Mouse (Mus musculus) liver, embryonic 11.5 days (tissue): ENCODE results near the gene Ntn5. TPM values are rescaled to one million over a fixed set of nuclear protein-coding genes. Genes with fewer than 3 reads are reported as not detected.
"Not testable (repeated sequence)": the region's sequence is repeated elsewhere in the genome, so short reads cannot be mapped to it uniquely, and the experiment has no call there.

Source experiments
- ATAC-seq: fragments of 200-750 bp; cut with Nextera tagmentation; replicated peaks from 2 replicates; pipeline ENCODE4 v1.8.0; 2017; ENCODE audit warnings: moderate number of reproducible peaks, mild to moderate bottlenecking, moderate TSS enrichment, moderate library complexity; ENCODE audit not compliant: low FRiP score
- DNase-seq: peaks from one replicate; pipeline ENCODE4 v3.0.0-alpha.2; 2017; ENCODE audit warnings: low spot score
- H3K27ac ChIP-seq: fragments of 300-500 bp; sonication (generic); 2 replicates; pipeline ENCODE4 v1.5.1; 2014; ENCODE audit warnings: mild to moderate bottlenecking, low read depth, low read length, control low read depth
- H3K27me3 ChIP-seq: fragments of 300-500 bp; sonication (generic); replicated peaks from 2 replicates; pipeline ENCODE4 v1.6.1; 2014; ENCODE audit warnings: low read length, mixed read lengths; ENCODE audit not compliant: control insufficient read depth, insufficient read depth
- H3K36me3 ChIP-seq: fragments of 300-500 bp; sonication (generic); 2 replicates; pipeline ENCODE4 v1.6.1; 2014; ENCODE audit warnings: mild to moderate bottlenecking, low read length, moderate library complexity, mixed read lengths; ENCODE audit not compliant: control insufficient read depth, insufficient read depth
- H3K4me1 ChIP-seq: fragments of 300-500 bp; sonication (generic); replicated peaks from 2 replicates; pipeline ENCODE4 v1.6.1; 2014; ENCODE audit warnings: low read length, mixed read lengths; ENCODE audit not compliant: control insufficient read depth, insufficient read depth
- H3K4me2 ChIP-seq: fragments of 300-500 bp; sonication (generic); 2 replicates; pipeline ENCODE4 v1.6.1; 2014; ENCODE audit warnings: mild to moderate bottlenecking, control low read depth, moderate library complexity
- H3K4me3 ChIP-seq: fragments of 300-500 bp; sonication (generic); 2 replicates; pipeline ENCODE4 v1.5.1; 2014; ENCODE audit warnings: low read depth, low read length, control low read depth
- H3K9ac ChIP-seq: fragments of 300-500 bp; sonication (generic); 2 replicates; pipeline ENCODE4 v1.6.1; 2014; ENCODE audit warnings: low read depth, low read length, control low read depth
- H3K9me3 ChIP-seq: fragments of 300-500 bp; sonication (generic); 2 replicates; pipeline ENCODE4 v1.6.1; 2016; ENCODE audit warnings: low read length, inconsistent platforms, mixed read lengths; ENCODE audit not compliant: control insufficient read depth
- WGBS: fragments of 180-500 bp; shearing (Covaris S2); extraction: QIAGEN DNeasy Blood & Tissue Kit; methylation state at CpG from one replicate; pipeline ENCODE4 v1.1.7; 2014; 5-methylcytosine and 5-hydroxymethylcytosine counted together
- polyA plus RNA-seq: library from polyadenylated mRNA; unstranded; fragments of >200 nt; fragmentation: Nextera tagmentation; extraction: Ambion mirVana; gene quantifications from 2 replicates; pipeline ENCODE4 v1.2.1, GENCODE M21; 2014

Gene Ntn5
- polyA plus RNA-seq, 1 experiment from 2014 or later: 0.23 TPM

- Histone ChIP-seq H3K36me3 (no peaks in the 10 kb centered on the region), H3K4me1 (0 out of 2 replicates have a peak, but pooled peaks cover under 1% of the 10 kb centered on the region), H3K27ac (no peak overlapping the region), H3K4me3 (no peak overlapping the region), H3K27me3 (0 out of 2 replicates have a peak, but pooled peaks cover under 1% of the 10 kb centered on the region), H3K9me3 (no peaks in the 10 kb centered on the region), H3K9ac (no peak overlapping the region), H3K4me2 (no peak overlapping the region)
- 76% methylated on average over 8 of the region's 8 CpGs for WGBS
- DNase-seq (no peak), ATAC-seq (no peak)
Observed at GRCm38 (mm10) chr7:45649351-45649750, 34.5 kb upstream of the Ntn5 start.

GRCm38 (mm10) chr7:45650484-45650883 is 33.3 kb upstream of the Ntn5 start:
- not testable (repeated sequence) for H3K36me3 ChIP-seq, H3K4me1 ChIP-seq, ATAC-seq, H3K9ac ChIP-seq, H3K4me3 ChIP-seq, H3K4me2 ChIP-seq, DNase-seq, H3K27ac ChIP-seq, H3K27me3 ChIP-seq, H3K9me3 ChIP-seq
- WGBS: 88% methylated on average over 19 of the region's 20 CpGs

GRCm38 (mm10) chr7:45654424-45655047 is 29.3 kb upstream of the Ntn5 start:
- WGBS: 33% methylated on average over 17 of the region's 17 CpGs
- Histone ChIP-seq H3K27me3 (no peaks in the 10 kb centered on the region), H3K4me2 (peak overlapping the region; percentile 40), H3K27ac (no peak overlapping the region), H3K4me3 (0 out of 2 replicates have a peak overlapping the region, but pooled peaks have one; percentile 8), H3K4me1 (no peaks in the 10 kb centered on the region; the same call in 1 of the 2 replicates), H3K9me3 (no peaks in the 10 kb centered on the region), H3K36me3 (no peaks in the 10 kb centered on the region), H3K9ac (no peak overlapping the region)
- ATAC-seq: no peak
- DNase-seq: no peak

- H3K27ac ChIP-seq: no peak overlapping the region
- H3K9me3 ChIP-seq: no peaks in the 10 kb centered on the region
- no peak overlapping the region for H3K4me3 ChIP-seq
- no peak overlapping the region for H3K9ac ChIP-seq
- no peak overlapping the region for H3K4me2 ChIP-seq
- DNase-seq: no peak
- H3K27me3 ChIP-seq: no peaks in the 10 kb centered on the region
- H3K4me1 ChIP-seq: 0 out of 2 replicates have a peak, but pooled peaks cover 2% of the 10 kb centered on the region
- no peaks in the 10 kb centered on the region for H3K36me3 ChIP-seq
- WGBS: 60% methylated on average over 11 of the region's 11 CpGs
- ATAC-seq: no peak
Observed at GRCm38 (mm10) chr7:45660746-45661478, 22.9 kb upstream of the Ntn5 start.

- WGBS: 80% methylated on average over 6 of the region's 6 CpGs
- H3K9me3 ChIP-seq, H3K4me1 ChIP-seq, H3K36me3 ChIP-seq, H3K27ac ChIP-seq, DNase-seq, H3K4me2 ChIP-seq, ATAC-seq, H3K27me3 ChIP-seq, H3K4me3 ChIP-seq, H3K9ac ChIP-seq: not testable (repeated sequence)
Observed at GRCm38 (mm10) chr7:45661702-45662101, 22.1 kb upstream of the Ntn5 start.

GRCm38 (mm10) chr7:45665303-45666138 is 18.3 kb upstream of the Ntn5 start:
- Histone ChIP-seq H3K4me3 (no peak overlapping the region), H3K4me1 (0 out of 2 replicates have a peak, but pooled peaks cover 2% of the 10 kb centered on the region), H3K27ac (no peak overlapping the region), H3K27me3 (no peaks in the 10 kb centered on the region), H3K4me2 (no peak overlapping the region), H3K36me3 (no peaks in the 10 kb centered on the region), H3K9ac (no peak overlapping the region), H3K9me3 (no peaks in the 10 kb centered on the region)
- no peak for DNase-seq
- 47% methylated on average over 13 of the region's 13 CpGs for WGBS
- ATAC-seq: no peak

GRCm38 (mm10) chr7:45666161-45666560 is 17.7 kb upstream of the Ntn5 start, which contains the start of gene Fut2:
TSS of gene Fut2 (minus strand) at chr7:45666394.
- Histone ChIP-seq H3K4me3 (no peak within 1 kb of the TSS), H3K4me2 (no peak within 1 kb of the TSS), H3K36me3 (no peaks in the 10 kb centered on the region), H3K27ac (no peak within 1 kb of the TSS), H3K9ac (no peak within 1 kb of the TSS), H3K27me3 (no peaks in the 10 kb centered on the region), H3K9me3 (no peaks in the 10 kb centered on the region), H3K4me1 (peaks cover 2% of the 10 kb centered on the region; the same call in 1 of the 2 replicates)
- ATAC-seq (no peak), DNase-seq (no peak)
- WGBS: 77% methylated on average over 7 of the region's 7 CpGs

- Histone ChIP-seq H3K4me1 (peaks cover 2% of the 10 kb centered on the region; the same call in 1 of the 2 replicates), H3K4me2 (no peak overlapping the region), H3K27ac (no peak overlapping the region), H3K9ac (no peak overlapping the region), H3K36me3 (no peaks in the 10 kb centered on the region), H3K4me3 (no peak overlapping the region), H3K9me3 (no peaks in the 10 kb centered on the region), H3K27me3 (no peaks in the 10 kb centered on the region)
- ATAC-seq (no peak), DNase-seq (no peak)
- 76% methylated on average over 14 of the region's 14 CpGs for WGBS
Observed at GRCm38 (mm10) chr7:45667761-45668160, 16.1 kb upstream of the Ntn5 start.
